Mouse (Mus musculus): ENCODE results near the gene Pef1.

DNA sequence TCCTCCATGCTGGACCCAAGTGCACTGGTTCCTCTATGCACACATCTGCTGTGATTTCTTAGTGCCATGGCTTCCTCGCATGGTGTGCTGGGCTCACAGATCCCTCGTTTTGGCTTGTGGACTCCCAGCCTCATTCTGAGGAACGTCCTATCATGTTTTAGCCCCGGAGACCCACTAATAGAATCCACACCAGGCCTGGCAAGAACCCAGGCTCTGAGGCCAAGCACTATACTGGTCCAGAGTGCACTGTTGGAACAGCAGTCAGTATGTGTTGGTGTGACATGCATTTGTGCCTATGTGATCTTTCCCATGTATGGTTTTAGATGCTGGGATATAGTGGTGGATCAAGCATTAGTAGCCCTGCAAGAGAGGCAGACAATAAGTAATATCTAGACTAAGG is 29.0 kb upstream of the Pef1 start:
- TF ChIP-seq CTCF (IDR thresholded peaks at IDR 0.05; ENCODE audit: borderline replicate concordance, control insufficient read depth, extremely low read depth, insufficient read depth, low read length, poor library complexity) (no peak), POLR2A (IDR thresholded peaks at IDR 0.05; ENCODE audit: control insufficient read depth, extremely low read depth, insufficient read depth, low read length, poor library complexity) (no peak)

Measured in thymus, adult 2 months (tissue).